Mouse (Mus musculus) left cerebral cortex, adult 6 months (tissue): ENCODE data around the gene Tbx4. TPM values are rescaled to one million over a fixed set of nuclear protein-coding genes. Genes with fewer than 3 reads are reported as not detected.

ENCODE experiments used
- long read RNA-seq, 2 experiments: library from polyadenylated mRNA; unstranded; transcript quantifications; one replicate each; pipeline ENCODE4 v2.0.0; 2019 to 2020
- polyA plus RNA-seq: library from polyadenylated mRNA; unstranded; fragments of <200 nt; fragmentation: Nextera tagmentation; gene quantifications from 2 replicates; pipeline ENCODE4 v1.2.3, GENCODE M21; 2021

Tbx4 gene
- polyA plus RNA-seq: not detected in 2 replicates
- long read RNA-seq, experiment 1: 0 reads
- long read RNA-seq, experiment 2: 0 reads

GRCm38 (mm10) chr11:85885665-85886428 is at the start of gene Tbx4:
Gene Tbx4 (plus strand): TSS chr11:85886422.

GRCm38 (mm10) chr11:85850233-85850632 is 36.0 kb upstream of the Tbx4 start, which contains the start of gene Gm11444:
Gene Gm11444 (minus strand): TSS chr11:85850333.

Other genes with a start within 250 kb of the Tbx4 start
- 0.05 TPM in 1 of 2 replicates, not detected in the other for gene Tbx2, start 53.9 kb upstream of the Tbx4 start, polyA plus RNA-seq
- not detected in 2 replicates for gene Gm11444, start 36.1 kb upstream of the Tbx4 start, polyA plus RNA-seq